Mouse (Mus musculus) lung, postnatal 25 days (tissue): Measurements from ENCODE around the gene Sept6.

Experiments
- DNase-seq: peaks from one replicate; pipeline ENCODE4 v3.0.0; 2022; ENCODE audit warnings: low spot score

Gene Sept6

DNA sequence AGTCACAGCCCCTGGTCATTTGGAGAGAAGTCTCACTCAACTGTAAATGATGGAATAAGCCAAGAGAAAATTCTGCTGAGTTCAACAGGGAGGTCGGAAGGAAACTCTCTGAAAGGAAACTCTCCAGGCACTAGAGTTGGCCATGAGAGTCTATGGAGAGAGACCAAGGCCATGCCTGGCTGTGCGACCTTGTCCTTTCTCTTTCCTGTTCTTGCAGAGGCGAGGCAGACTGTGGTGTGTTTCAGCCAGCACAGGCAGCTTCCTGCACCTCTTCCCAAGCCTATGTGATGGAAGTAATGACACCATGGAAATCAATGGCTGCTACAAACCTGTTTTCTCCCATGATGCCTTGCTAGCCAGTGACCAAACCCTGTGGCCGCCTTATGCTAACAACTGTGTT, 20.4 kb downstream of the Sept6 start:
- DNase-seq = no peak

DNA sequence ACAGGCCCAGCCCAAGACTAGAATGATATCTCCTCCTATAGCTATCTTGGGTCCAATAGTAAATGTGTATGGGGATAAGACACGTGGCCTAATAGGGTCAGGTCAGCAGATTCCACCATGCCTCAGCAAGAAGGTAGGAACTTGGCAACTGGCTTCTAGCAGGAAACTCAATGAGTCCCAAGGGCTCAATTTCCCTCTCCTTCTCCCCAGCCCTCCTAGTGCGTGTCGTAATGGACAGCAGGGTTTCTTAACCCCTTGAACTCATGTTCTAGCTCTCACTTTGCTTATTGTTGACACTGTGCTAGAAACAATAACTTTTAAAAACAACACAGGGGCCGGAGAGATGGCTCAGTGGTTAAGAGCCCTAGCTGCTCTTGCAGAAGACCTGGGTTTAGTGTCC, 22.1 kb downstream of the Sept6 start:
- no peak for DNase-seq

DNA sequence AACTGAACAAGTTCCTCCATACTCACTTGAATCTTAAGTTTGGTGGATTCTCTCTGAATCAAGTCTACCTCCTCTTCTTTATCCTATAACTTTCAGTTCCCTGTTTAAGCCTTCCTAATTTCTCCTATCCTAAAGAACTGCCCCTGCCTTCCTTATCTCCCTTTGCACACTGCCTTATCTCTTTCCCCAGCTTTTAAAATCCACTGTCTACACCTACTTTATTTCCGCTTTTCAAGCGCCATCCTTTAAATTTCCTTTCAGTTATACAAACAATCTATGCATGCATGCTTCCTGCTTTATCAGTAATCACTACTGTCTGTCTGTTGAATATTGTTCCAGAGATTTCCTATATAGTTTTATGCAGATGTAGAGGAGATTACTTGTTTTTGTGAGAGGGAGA, 34.9 kb downstream of the Sept6 start:
- no peak for DNase-seq

DNA sequence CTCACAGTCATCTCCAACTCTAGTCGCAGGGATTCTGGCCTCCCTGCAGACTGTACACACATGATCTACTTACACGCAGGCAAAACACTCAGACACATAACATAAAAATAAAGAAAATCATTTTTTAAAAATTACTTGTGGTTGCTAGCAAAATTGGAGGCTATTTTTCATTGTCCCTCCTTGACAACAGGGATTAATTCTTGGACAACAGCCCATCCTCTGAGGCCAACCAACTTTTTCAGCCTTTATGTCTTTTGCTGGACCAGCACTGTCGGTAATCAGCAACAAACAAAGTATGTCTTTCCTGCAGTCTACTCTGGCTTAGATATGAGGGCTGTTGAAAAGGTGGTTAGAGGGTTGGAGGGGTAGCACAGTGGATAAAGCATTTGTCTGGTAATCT, 50.5 kb downstream of the Sept6 start:
- no peak for DNase-seq

DNA sequence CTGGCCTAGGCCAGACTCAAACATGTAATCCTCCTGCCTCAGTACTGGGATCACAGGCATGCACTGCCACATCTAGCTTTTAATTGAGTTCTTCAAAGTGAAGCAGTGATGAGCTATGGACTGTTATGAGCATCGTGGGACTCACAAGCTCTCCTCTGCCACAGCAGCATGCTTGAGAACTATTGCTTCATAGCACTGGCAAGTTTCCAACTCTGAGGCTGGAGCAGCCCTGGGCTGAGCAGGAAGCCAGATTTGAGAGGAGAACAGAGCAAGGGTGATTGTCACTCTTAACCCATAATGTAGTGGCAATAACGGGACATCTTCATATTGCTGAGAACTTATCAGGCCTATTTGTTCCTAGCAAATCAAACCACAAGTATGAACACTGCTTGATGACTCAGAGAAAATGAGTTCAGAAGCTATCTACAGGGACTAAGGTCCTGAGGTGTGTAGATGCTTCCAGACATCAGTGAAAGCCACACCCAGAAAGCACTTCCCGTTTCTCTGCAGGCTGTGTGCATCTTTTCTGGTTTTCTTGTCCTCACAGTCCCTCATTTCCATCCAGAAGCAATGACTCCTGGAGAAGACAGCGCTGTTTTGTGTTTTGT, 51.7 kb downstream of the Sept6 start:
- peak; percentile 61 for DNase-seq

DNA sequence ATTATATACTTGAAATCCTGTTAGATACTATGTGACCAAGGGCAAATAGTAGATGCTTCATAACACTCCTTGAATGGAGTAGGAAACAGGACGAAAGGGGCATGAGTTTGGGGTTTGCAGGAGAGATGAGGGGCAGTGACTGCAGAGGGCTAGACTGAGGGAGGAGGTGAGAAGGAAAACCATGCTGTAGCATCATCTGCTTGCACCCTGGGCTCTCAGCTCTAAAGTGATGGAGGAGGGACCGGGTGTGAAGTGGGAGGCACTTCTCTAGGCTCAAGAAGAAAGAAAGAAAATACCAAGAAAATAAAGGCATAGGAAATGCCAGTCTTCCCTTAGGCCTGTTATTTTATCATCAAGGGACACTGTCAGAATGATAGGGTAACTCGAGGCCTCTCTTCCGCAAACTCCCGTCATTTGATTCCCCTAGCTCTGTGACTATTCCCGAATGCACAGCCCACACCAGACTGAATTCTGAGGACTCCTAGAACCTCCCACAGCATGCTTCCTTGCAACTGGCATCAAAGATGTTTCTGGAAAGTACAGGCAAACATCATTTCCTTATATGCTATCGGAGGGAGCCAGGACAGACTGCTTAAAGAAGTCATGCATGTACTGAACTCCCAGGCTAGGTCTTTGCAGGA, 56.1 kb downstream of the Sept6 start:
- no peak for DNase-seq

GRCm38 (mm10) chrX:36930574-36930973, 61.0 kb downstream of the Sept6 start:
- DNase-seq = no peak

DNA sequence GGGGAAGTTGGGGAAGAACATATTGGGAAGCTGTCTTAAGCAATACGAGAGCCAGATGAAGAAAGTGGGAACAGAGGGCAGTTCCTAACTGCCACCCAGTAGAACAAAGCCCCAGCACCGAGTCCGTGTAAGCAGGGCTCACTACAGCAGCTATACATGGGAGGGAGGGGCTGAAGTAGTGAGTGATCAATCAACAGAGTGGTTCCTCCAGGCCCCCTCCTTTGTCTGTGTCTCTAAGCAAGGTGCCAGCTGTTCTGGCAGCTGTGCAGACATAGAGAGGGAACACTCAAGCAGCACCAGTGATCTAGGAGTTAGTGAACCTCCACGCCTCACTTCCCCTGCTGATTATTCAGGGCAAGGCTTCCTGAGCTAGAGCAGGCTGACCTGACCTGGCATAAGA, 61.9 kb downstream of the Sept6 start:
- DNase-seq = no peak

DNA sequence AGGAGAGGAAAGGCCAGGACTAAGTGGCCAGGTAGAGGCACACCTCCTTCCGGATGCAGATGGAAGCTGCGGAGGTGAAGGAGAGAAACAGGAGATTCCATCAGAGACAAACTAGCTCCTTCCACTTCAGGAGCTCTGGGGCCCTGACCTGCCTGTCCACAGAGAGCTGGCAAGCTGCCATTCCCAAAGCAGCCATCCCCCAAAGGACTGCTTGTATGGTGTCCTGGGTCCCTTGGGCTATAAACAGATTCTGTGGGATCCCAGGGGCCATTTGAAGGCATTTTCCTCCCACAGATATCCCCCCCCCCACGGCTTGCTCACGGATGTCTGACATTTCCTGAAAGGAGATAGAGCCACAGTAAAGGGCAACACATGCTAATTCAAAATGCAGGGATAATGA, 62.8 kb downstream of the Sept6 start:
- no peak for DNase-seq

DNA sequence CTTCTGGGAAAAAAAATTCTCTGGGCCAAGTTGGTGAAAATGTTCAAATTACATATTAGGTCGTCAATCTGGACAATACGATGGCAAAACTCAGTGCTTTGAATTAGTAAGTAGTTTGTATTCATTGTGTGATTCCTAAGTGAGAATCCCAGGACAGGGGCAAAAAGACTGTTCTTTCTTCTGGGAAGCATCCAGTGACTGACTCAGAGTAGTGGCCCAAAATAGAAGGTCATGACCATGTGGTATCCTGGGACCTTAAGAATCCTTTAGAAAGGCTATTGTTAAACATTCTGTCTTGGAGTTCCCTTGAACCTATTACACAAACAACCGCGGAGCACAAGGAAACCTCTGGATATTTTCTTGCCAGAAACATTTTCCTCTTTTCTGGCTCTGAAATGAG, 70.2 kb downstream of the Sept6 start:
- no peak for DNase-seq

GRCm38 (mm10) chrX:36917749-36918148, 73.8 kb downstream of the Sept6 start:
- no peak for DNase-seq

DNA sequence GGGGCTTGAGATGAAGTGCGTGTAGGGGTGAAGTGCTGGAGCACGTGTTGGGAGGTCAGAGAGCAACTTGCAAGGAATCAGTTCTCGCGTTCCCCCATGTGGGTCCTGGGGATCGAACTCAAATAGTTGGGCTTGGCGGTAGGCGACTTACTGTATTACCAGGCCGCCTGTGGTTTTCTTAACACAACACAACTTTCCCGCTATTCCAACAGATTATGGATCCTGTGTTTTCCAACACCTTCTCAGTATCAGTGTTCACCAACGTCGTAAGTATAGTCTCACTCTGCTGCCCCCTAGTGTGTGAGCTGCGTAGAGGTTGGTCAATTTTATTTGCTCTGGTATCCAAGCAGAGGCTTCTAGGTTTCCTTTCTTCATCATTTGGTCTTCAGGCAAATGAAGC, 80.3 kb downstream of the Sept6 start:
- DNase-seq = peak; percentile 38

DNA sequence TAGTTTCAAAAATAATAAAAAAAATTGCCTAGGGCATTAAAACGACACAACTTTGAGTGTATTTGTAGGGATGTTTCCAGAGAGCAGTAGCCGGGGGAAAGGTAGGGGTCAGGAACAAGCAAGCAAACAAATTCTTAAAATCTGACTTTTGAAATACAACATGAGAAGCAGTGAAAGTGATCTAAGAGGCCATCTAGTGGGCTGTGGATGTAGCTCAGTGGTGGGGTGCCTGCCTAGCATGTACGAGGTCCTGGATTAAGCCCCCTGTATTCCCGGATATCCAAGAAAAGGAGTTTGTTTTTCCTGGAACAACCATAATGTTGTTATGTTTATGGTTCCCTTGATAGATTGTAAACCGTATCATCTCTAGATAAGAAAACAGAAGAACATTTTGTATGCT, 85.1 kb downstream of the Sept6 start:
- no peak for DNase-seq

DNA sequence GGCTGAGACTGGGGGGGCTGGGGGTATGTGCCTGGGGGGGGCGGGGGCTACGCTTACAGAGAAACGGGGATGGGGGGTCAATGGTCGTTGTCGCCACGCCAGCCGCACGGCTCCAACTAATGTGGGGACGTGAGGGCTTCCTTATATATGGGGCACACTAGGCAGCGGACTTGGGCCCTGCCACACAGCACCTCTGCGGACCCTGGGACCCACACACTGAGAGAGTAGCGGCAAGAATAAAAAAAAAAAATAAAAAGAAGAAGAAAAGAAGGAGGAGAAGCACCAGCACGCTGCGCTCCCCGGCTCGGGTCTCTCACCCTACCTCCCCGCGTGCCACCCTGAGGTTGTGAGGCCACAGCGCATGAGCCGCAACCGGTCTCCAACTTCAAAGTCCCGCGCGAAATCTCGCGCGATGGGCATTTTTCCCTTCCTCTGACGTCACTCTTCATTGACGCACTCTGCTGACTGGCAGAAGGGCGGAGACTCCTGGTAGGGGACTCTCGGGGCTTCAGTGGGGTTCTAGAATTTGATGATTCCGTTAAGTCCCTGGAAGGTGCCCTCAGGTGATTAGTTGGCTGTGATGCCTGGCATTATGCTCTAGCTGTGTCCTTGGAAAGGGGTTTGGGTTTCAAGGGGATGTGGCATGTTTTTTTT, 88.4 kb downstream of the Sept6 start:
- peak; percentile 94 for DNase-seq

DNA sequence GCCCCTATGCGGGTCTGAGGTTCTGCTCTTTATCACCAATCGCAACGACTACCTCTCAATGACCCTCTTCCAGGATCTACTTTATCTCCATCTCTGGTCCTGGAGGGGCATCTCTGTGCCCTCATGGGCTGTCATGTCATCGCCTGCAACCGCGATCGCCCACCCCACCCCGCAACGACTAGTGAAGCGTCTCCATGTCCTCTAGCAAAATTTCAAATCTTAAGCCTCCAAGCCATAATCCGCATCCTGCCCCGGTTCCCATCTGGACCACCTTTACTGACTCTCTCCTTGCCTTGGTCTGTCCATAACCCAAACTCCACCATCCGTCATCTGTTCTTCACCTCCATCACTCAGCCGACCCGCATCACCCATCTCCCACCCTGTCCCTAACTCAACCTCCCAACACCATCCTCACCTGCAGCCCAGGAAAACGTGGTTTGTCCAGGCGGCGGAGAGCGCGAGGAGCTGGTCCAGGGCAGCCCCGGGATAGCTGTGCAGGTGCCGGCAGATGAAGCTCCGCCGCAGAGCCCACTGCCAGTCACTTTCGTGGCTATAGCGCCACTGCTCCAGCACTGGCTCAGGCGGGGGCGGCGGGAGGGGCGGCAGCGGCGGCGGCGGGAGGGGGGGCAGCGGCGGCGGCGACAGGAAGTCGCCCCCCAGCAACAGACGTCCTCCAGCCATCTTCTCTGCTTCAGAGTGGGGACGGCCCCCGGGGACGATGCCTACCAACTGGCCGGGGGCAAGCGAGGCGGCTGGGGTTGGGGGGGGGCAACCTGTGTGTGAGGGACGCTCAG, 89.1 kb downstream of the Sept6 start, which contains the start of gene Nkrf:
Nkrf (minus strand) TSS at position 579 of the 794 bp plus-strand sequence.
- DNase-seq = no peak

DNA sequence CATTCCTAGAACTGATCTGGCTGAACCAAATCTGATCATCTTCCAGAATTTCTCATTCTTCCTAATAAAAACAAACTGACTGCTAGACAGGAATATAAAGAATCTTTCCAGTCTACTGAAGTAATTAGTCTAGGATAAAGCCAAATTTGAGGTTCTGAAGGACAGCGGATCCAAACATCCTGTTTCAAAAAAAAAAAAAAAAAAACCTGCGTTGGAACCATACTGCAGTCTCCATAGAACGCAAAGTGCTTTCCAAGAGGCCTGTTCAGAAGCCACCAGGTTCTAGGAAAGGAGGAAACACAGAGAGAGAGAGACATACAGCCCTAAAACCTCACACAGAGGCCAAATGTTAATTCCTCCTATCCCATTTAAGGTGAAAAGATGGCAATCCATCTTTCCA, 89.9 kb downstream of the Sept6 start:
- DNase-seq = no peak

DNA sequence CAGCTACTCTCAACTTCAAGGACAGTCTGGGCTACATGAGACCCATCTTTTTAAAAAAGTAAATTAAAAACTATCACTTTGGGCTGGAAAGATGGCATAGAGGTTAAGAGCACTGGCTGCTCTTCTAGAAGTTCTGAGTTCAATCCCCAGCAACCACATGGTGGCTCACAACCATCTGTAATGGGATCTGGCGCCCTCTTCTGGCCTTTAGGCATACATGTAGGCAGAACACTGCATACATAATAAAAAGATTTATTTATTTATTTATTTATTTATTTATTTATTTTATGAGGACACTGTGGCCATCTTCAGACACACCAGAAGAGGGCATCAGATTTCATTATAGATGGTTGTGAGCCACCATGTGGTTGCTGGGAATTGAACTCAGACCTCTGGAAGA, 92.7 kb downstream of the Sept6 start:
- peak; percentile 21 for DNase-seq

GRCm38 (mm10) chrX:36884719-36885118, 106.9 kb downstream of the Sept6 start:
- no peak for DNase-seq

DNA sequence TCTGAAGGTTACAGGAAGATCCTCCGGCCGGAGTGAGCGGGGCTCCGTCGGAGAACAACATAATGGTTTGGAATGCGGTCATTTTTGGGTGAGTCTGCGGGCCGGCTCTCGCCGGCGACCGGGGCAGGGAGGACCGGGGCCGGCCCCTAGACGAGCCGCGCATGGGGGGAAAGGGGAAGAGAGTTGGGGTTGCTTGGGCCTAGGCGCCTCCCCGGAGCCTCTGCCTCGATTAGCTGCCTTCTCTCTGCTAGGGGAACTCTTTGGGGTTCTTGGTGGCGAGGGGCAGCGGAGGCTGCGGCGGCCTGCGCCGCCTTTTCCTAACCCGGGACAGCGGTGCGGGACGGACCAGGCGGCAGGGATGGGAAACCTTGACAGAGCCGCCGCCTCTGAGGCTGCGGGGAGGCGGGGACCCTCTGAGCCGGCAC, 116.9 kb downstream of the Sept6 start:
- no peak for DNase-seq

- DNase-seq = peak; percentile 89
Observed at GRCm38 (mm10) chrX:36874178-36874696, 117.4 kb downstream of the Sept6 start.

DNA sequence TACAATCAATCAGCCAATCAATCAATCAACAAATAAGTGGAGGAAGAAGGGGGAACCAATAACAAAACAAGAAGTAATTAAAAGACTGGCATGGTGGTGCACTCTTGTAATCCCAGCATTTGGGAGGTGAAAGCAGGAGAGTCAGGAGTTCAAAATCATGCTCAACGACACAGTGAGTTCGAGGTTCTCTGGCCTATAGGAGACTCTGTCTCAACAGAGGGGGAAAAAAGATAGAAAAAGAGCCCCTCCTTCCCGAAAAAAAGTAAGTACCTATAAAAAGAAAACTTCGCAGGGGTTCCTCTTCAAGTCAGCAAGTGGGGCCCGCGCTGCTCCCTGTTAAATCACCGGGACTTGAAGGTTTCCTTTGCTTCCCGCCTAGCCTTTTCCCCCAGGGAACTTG, 117.8 kb downstream of the Sept6 start, which contains the start of the genes Ube2a and C330007P06Rik:
Ube2a (plus strand) TSS at position 136 of the 400 bp plus-strand sequence.
C330007P06Rik (minus strand) TSS at position 347 of the 400 bp plus-strand sequence.
- no peak for DNase-seq

GRCm38 (mm10) chrX:36870372-36870771, 121.2 kb downstream of the Sept6 start:
- DNase-seq = no peak
